Mouse (Mus musculus): ENCODE results near the gene Tbcel.
A peak's percentile ranks its signal among the peaks of the same experiment; 100 is the strongest.

Gene Tbcel

GRCm38 (mm10) chr9:42439446-42439845 is 68.2 kb downstream of the Tbcel start:
- no peak for DNase-seq

- DNase-seq = no peak
Observed at GRCm38 (mm10) chr9:42432155-42432554, 75.5 kb downstream of the Tbcel start.

GRCm38 (mm10) chr9:42431606-42432005 is 76.0 kb downstream of the Tbcel start:
- no peak for DNase-seq

GRCm38 (mm10) chr9:42428060-42428924 is 79.3 kb downstream of the Tbcel start:
- peak; percentile 58 to 60 for DNase-seq

- no peak for DNase-seq
Observed at GRCm38 (mm10) chr9:42426661-42427358, 80.8 kb downstream of the Tbcel start.

- no peak for DNase-seq
Observed at GRCm38 (mm10) chr9:42423649-42424048, 84.0 kb downstream of the Tbcel start.

- DNase-seq = no peak
Observed at GRCm38 (mm10) chr9:42419687-42420086, 87.9 kb downstream of the Tbcel start.

- peak; percentile 13 to 30 for DNase-seq
Observed at GRCm38 (mm10) chr9:42418786-42419185, 88.8 kb downstream of the Tbcel start.

GRCm38 (mm10) chr9:42417352-42417952 is 90.2 kb downstream of the Tbcel start:
- no peak for DNase-seq

- DNase-seq = no peak
Observed at GRCm38 (mm10) chr9:42415184-42415583, 92.4 kb downstream of the Tbcel start.

- DNase-seq = no peak
Observed at GRCm38 (mm10) chr9:42413345-42413744, 94.3 kb downstream of the Tbcel start.

GRCm38 (mm10) chr9:42411296-42411695 is 96.3 kb downstream of the Tbcel start:
- DNase-seq = no peak

GRCm38 (mm10) chr9:42405736-42406135 is 101.9 kb downstream of the Tbcel start:
- DNase-seq = no peak

GRCm38 (mm10) chr9:42401486-42401885 is 106.1 kb downstream of the Tbcel start:
- no peak for DNase-seq

GRCm38 (mm10) chr9:42399829-42400228 is 107.8 kb downstream of the Tbcel start, which contains the start of gene Tecta:
Tecta (minus strand) TSS chr9:42399929.
- no peak for DNase-seq

GRCm38 (mm10) chr9:42396141-42396540 is 111.5 kb downstream of the Tbcel start:
- DNase-seq = no peak

- no peak for DNase-seq
Observed at GRCm38 (mm10) chr9:42394903-42395302, 112.7 kb downstream of the Tbcel start.

GRCm38 (mm10) chr9:42394321-42394720 is 113.3 kb downstream of the Tbcel start:
- no peak for DNase-seq

- DNase-seq = no peak
Observed at GRCm38 (mm10) chr9:42392927-42393326, 114.7 kb downstream of the Tbcel start.

- DNase-seq = peak in 1 of 2 experiments; percentile 8
Observed at GRCm38 (mm10) chr9:42388490-42388889, 119.1 kb downstream of the Tbcel start.

GRCm38 (mm10) chr9:42387038-42387437 is 120.6 kb downstream of the Tbcel start:
- DNase-seq = no peak

GRCm38 (mm10) chr9:42385656-42386055 is 122.0 kb downstream of the Tbcel start:
- DNase-seq = no peak

GRCm38 (mm10) chr9:42382628-42383347 is 124.8 kb downstream of the Tbcel start:
- DNase-seq = no peak
